Mouse (Mus musculus) hindbrain, embryonic 15.5 days (tissue): ENCODE results near the gene Stard13. TPM values are rescaled to one million over a fixed set of nuclear protein-coding genes. Genes with fewer than 3 reads are reported as not detected.

Source experiments
- ATAC-seq: fragments of 200-750 bp; cut with Nextera tagmentation; 2 replicates; pipeline ENCODE4 v1.8.0; 2017; ENCODE audit warnings: low read depth, moderate number of reproducible peaks, moderate TSS enrichment; ENCODE audit not compliant: low FRiP score
- H3K27ac ChIP-seq: fragments of 300-500 bp; sonication (generic); replicated peaks from 2 replicates; pipeline ENCODE4 v1.5.1; 2015; ENCODE audit warnings: mild to moderate bottlenecking, inconsistent platforms
- H3K27me3 ChIP-seq: fragments of 300-500 bp; sonication (generic); 2 replicates; pipeline ENCODE4 v1.6.1; 2015; ENCODE audit warnings: control low read depth, inconsistent platforms
- H3K36me3 ChIP-seq: fragments of 300-500 bp; sonication (generic); 2 replicates; pipeline ENCODE4 v1.6.1; 2015; ENCODE audit warnings: control low read depth, inconsistent platforms
- H3K4me1 ChIP-seq: fragments of 300-500 bp; sonication (generic); replicated peaks from 2 replicates; pipeline ENCODE4 v1.6.1; 2015; ENCODE audit warnings: control low read depth, inconsistent platforms
- H3K4me2 ChIP-seq: fragments of 300-500 bp; sonication (generic); 2 replicates; pipeline ENCODE4 v1.6.1; 2015; ENCODE audit warnings: moderate library complexity, mild to moderate bottlenecking, inconsistent platforms
- H3K4me3 ChIP-seq: fragments of 300-500 bp; sonication (generic); 2 replicates; pipeline ENCODE4 v1.5.1; 2015; ENCODE audit warnings: mild to moderate bottlenecking, inconsistent platforms
- H3K9ac ChIP-seq: fragments of 300-500 bp; sonication (generic); 2 replicates; pipeline ENCODE4 v1.6.1; 2015; ENCODE audit warnings: inconsistent platforms
- H3K9me3 ChIP-seq: fragments of 300-500 bp; sonication (generic); 2 replicates; pipeline ENCODE4 v1.6.1; 2016; ENCODE audit warnings: control low read depth, inconsistent platforms
- WGBS: fragments of 180-500 bp; shearing (Covaris S2); methylation state at CpG from one replicate; pipeline ENCODE4 v1.1.7; 2015; 5-methylcytosine and 5-hydroxymethylcytosine counted together
- polyA plus RNA-seq: library from polyadenylated mRNA; unstranded; fragments of >200 nt; fragmentation: Nextera tagmentation; extraction: Ambion mirVana; gene quantifications from 2 replicates; pipeline ENCODE4 v1.2.1, GENCODE M21; 2015

Stard13 gene
- polyA plus RNA-seq, 1 experiment from 2014 or later: 6.2 TPM

- Histone ChIP-seq H3K4me1 (peaks cover 10% of the 10 kb centered on the region; the same call in 1 of the 2 replicates), H3K9ac (no peak overlapping the region), H3K9me3 (no peaks in the 10 kb centered on the region), H3K36me3 (no peaks in the 10 kb centered on the region), H3K4me2 (no peak overlapping the region), H3K27me3 (no peaks in the 10 kb centered on the region), H3K27ac (no peak overlapping the region), H3K4me3 (no peak overlapping the region)
- ATAC-seq: no peak
- 79% methylated on average over 2 of the region's 2 CpGs for WGBS
Observed at GRCm38 (mm10) chr5:151109822-151110221, 123.8 kb downstream of the Stard13 start.

GRCm38 (mm10) chr5:151108955-151109354 lies 124.7 kb downstream of the Stard13 start:
- no peak for ATAC-seq
- Histone ChIP-seq H3K4me2 (0 out of 2 replicates have a peak overlapping the region, but pooled peaks have one; percentile 25), H3K27ac (no peak overlapping the region), H3K36me3 (no peaks in the 10 kb centered on the region), H3K9me3 (no peaks in the 10 kb centered on the region), H3K27me3 (no peaks in the 10 kb centered on the region), H3K4me3 (no peak overlapping the region), H3K9ac (no peak overlapping the region), H3K4me1 (peaks cover 10% of the 10 kb centered on the region; the same call in 1 of the 2 replicates)
- 90% methylated on average over 7 of the region's 7 CpGs for WGBS

- ATAC-seq: 0 out of 2 replicates have a peak, but pooled peaks have one; percentile 19
- Histone ChIP-seq H3K4me2 (peak overlapping the region; percentile 25; the same call in 1 of the 2 replicates), H3K27ac (peak overlapping the region; percentile 23; the same call in 1 of the 2 replicates), H3K4me3 (no peak overlapping the region), H3K36me3 (no peaks in the 10 kb centered on the region), H3K9ac (no peak overlapping the region), H3K27me3 (no peaks in the 10 kb centered on the region), H3K9me3 (no peaks in the 10 kb centered on the region), H3K4me1 (peaks cover 10% of the 10 kb centered on the region; the same call in 1 of the 2 replicates)
- 49% methylated on average over 19 of the region's 19 CpGs for WGBS
Observed at GRCm38 (mm10) chr5:151108291-151108897, 125.2 kb downstream of the Stard13 start.

- no peak overlapping the region for H3K27ac ChIP-seq
- H3K9ac ChIP-seq: no peak overlapping the region
- H3K9me3 ChIP-seq: no peaks in the 10 kb centered on the region
- no peak overlapping the region for H3K4me3 ChIP-seq
- no peaks in the 10 kb centered on the region for H3K27me3 ChIP-seq
- peaks cover 10% of the 10 kb centered on the region; the same call in 1 of the 2 replicates for H3K4me1 ChIP-seq
- H3K4me2 ChIP-seq: no peak overlapping the region
- 93% methylated on average over 3 of the region's 3 CpGs for WGBS
- no peak for ATAC-seq
- no peaks in the 10 kb centered on the region for H3K36me3 ChIP-seq
Observed at GRCm38 (mm10) chr5:151106841-151107240, 126.8 kb downstream of the Stard13 start.

- no peaks in the 10 kb centered on the region for H3K9me3 ChIP-seq
- H3K36me3 ChIP-seq: no peaks in the 10 kb centered on the region
- H3K4me3 ChIP-seq: no peak overlapping the region
- WGBS: 83% methylated on average over 10 of the region's 10 CpGs
- H3K4me1 ChIP-seq: peaks cover 10% of the 10 kb centered on the region; the same call in 1 of the 2 replicates
- no peak overlapping the region for H3K4me2 ChIP-seq
- H3K9ac ChIP-seq: no peak overlapping the region
- H3K27me3 ChIP-seq: no peaks in the 10 kb centered on the region
- H3K27ac ChIP-seq: no peak overlapping the region
- no peak for ATAC-seq
Observed at GRCm38 (mm10) chr5:151105054-151105971, 128.3 kb downstream of the Stard13 start.

GRCm38 (mm10) chr5:151104354-151105053 lies 129.1 kb downstream of the Stard13 start:
- H3K4me1 ChIP-seq: peaks cover 10% of the 10 kb centered on the region; the same call in 1 of the 2 replicates
- H3K4me3 ChIP-seq: no peak overlapping the region
- peak; percentile 68; the same call in 1 of the 2 replicates for ATAC-seq
- H3K27ac ChIP-seq: no peak overlapping the region
- H3K4me2 ChIP-seq: no peak overlapping the region
- no peaks in the 10 kb centered on the region for H3K27me3 ChIP-seq
- WGBS: 54% methylated on average over 9 of the region's 9 CpGs
- no peaks in the 10 kb centered on the region for H3K9me3 ChIP-seq
- no peaks in the 10 kb centered on the region for H3K36me3 ChIP-seq
- H3K9ac ChIP-seq: no peak overlapping the region

- no peak overlapping the region for H3K4me2 ChIP-seq
- H3K4me1 ChIP-seq: peaks cover 6% of the 10 kb centered on the region; the same call in 1 of the 2 replicates
- no peak overlapping the region for H3K27ac ChIP-seq
- no peaks in the 10 kb centered on the region for H3K27me3 ChIP-seq
- no peak overlapping the region for H3K9ac ChIP-seq
- H3K4me3 ChIP-seq: no peak overlapping the region
- no peaks in the 10 kb centered on the region for H3K36me3 ChIP-seq
- H3K9me3 ChIP-seq: no peaks in the 10 kb centered on the region
- 84% methylated on average over 4 of the region's 4 CpGs for WGBS
- no peak for ATAC-seq
Observed at GRCm38 (mm10) chr5:151103284-151103683, 130.4 kb downstream of the Stard13 start.

GRCm38 (mm10) chr5:151102262-151102661 lies 131.4 kb downstream of the Stard13 start:
- no peak overlapping the region for H3K4me2 ChIP-seq
- ATAC-seq: no peak
- no peaks in the 10 kb centered on the region for H3K36me3 ChIP-seq
- H3K27me3 ChIP-seq: no peaks in the 10 kb centered on the region
- no peaks in the 10 kb centered on the region for H3K9me3 ChIP-seq
- H3K9ac ChIP-seq: no peak overlapping the region
- 44% methylated on average over 2 of the region's 2 CpGs for whole genome bisulfite sequencing
- H3K27ac ChIP-seq: no peak overlapping the region
- no peaks in the 10 kb centered on the region for H3K4me1 ChIP-seq
- no peak overlapping the region for H3K4me3 ChIP-seq

GRCm38 (mm10) chr5:151096012-151096411 lies 137.6 kb downstream of the Stard13 start:
- Histone ChIP-seq H3K4me2 (no peak overlapping the region), H3K27me3 (no peaks in the 10 kb centered on the region), H3K27ac (no peak overlapping the region), H3K4me3 (no peak overlapping the region), H3K4me1 (no peaks in the 10 kb centered on the region), H3K9ac (no peak overlapping the region), H3K36me3 (no peaks in the 10 kb centered on the region), H3K9me3 (no peaks in the 10 kb centered on the region)
- ATAC-seq: no peak
- 90% methylated on average over 6 of the region's 6 CpGs for WGBS

GRCm38 (mm10) chr5:151092886-151093665 lies 140.6 kb downstream of the Stard13 start:
- 77% methylated on average over 3 of the region's 3 CpGs for WGBS
- ATAC-seq: no peak
- Histone ChIP-seq H3K4me1 (0 out of 2 replicates have a peak, but pooled peaks cover 3% of the 10 kb centered on the region), H3K27me3 (no peaks in the 10 kb centered on the region), H3K4me2 (no peak overlapping the region), H3K36me3 (no peaks in the 10 kb centered on the region), H3K27ac (no peak overlapping the region), H3K4me3 (no peak overlapping the region), H3K9ac (no peak overlapping the region), H3K9me3 (no peaks in the 10 kb centered on the region)

- Histone ChIP-seq H3K27me3 (no peaks in the 10 kb centered on the region), H3K9me3 (no peaks in the 10 kb centered on the region), H3K9ac (no peak overlapping the region), H3K27ac (no peak overlapping the region), H3K4me2 (no peak overlapping the region), H3K4me3 (no peak overlapping the region), H3K36me3 (no peaks in the 10 kb centered on the region), H3K4me1 (0 out of 2 replicates have a peak, but pooled peaks cover 7% of the 10 kb centered on the region)
- 89% methylated on average over 6 of the region's 6 CpGs for WGBS
- ATAC-seq: no peak
Observed at GRCm38 (mm10) chr5:151090996-151091395, 142.6 kb downstream of the Stard13 start.
